Mouse (Mus musculus): ENCODE results near the gene Akap13. TPM values are rescaled to one million over a fixed set of nuclear protein-coding genes. Genes with fewer than 3 reads are reported as not detected.

Gene Akap13
- total and polyA plus RNA-seq, 3 experiments: 11.4 to 32.5 (median 27.7) TPM

DNA sequence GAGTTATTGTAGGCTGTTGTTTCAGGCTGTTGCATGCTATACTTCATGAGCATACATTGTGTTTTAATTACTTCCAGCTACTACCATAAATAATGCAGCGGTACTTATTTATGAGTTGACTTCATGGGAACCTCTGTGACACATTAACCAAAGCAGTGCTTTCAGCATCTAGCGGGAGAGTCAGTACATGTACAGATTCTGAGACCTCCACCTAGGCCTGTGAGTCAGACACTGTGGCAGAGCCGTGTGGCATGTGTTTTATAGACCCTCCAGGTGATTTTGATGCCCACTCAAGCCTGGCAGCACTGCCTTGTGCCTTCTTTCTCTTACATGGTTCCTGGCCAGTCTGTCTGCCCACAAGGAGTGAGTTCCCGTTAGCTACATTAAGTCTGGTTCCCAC is 266.0 kb downstream of the Akap13 start:
- no peak for DNase-seq (ENCODE audit: extremely low read depth)
- in situ Hi-C loops (cut with MboI; ENCODE audit: low pct_ligation_motif_present, low pct_unique_long_range_greater_than_20kb, low sequenced_read_pairs) (loop anchor here (25.0 kb wide), 1 partner anchor 334 kb away; no protein-coding TSS in a partner anchor), dilution Hi-C loops (cut with MboI; ENCODE audit: extremely low pct_ligation_motif_present, extremely low pct_unique_long_range_greater_than_20kb, low sequenced_read_pairs) (no loop called here)
- no peak overlapping the region for H3K4me3 ChIP-seq (replicated peaks in 1 of 3; ENCODE audit: low read depth in 2 of 3, low read length in 2 of 3, poor library complexity in 1 of 3)
- H3K27me3 ChIP-seq (replicated peaks): no peaks in the 10 kb centered on the region
- peaks cover 0 to 30% of the 10 kb centered on the region in 2 experiments; a peak in 2 of 4 replicates for H3K4me1 ChIP-seq (ENCODE audit: control insufficient read depth in 1 of 2, insufficient read depth in 2 of 2)
- no peak overlapping the region for H3K9ac ChIP-seq (ENCODE audit: insufficient read depth, low read depth)
- H3K9me3 ChIP-seq (replicated peaks; ENCODE audit: low read length): no peaks in the 10 kb centered on the region
- no peak overlapping the region for H3K4me2 ChIP-seq (ENCODE audit: insufficient read depth, low read depth, poor library complexity, severe bottlenecking)
- H3K79me2 ChIP-seq (replicated peaks; ENCODE audit: control insufficient read depth, extremely low read depth, insufficient read depth, poor library complexity, severe bottlenecking): 0 out of 2 replicates have a peak, but pooled peaks cover 3% of the 10 kb centered on the region
- peaks cover 46 to 90% of the 10 kb centered on the region in 2 experiments for H3K36me3 ChIP-seq (replicated peaks in 1 of 2; ENCODE audit: control insufficient read depth in 1 of 2, insufficient read depth in 1 of 2, low read length in 1 of 2)
- TF ChIP-seq NRF1 (IDR thresholded peaks at IDR 0.05; ENCODE audit: low read depth, low read length): no peak
- TF ChIP-seq MEF2A (IDR thresholded peaks at IDR 0.05; ENCODE audit: borderline replicate concordance, low read depth, low read length): no peak
- TF ChIP-seq HCFC1 (IDR thresholded peaks at IDR 0.05; ENCODE audit: low read depth, low read length): no peak
- no peak for TF ChIP-seq USF2 (conservative IDR thresholded peaks at IDR 0.05; ENCODE audit: low read depth, low read length)
- no peak for TF ChIP-seq RCOR1 (conservative IDR thresholded peaks at IDR 0.05; ENCODE audit: low read depth, low read length)
- no peak for TF ChIP-seq POLR2A (IDR thresholded peaks at IDR 0.05; ENCODE audit: low read depth, low read length)
- no peak for TF ChIP-seq JUND (conservative IDR thresholded peaks at IDR 0.05; ENCODE audit: low read depth, low read length)
- TF ChIP-seq MAFK (IDR thresholded peaks at IDR 0.05; ENCODE audit: insufficient replicate concordance, low read length): no peak
- no peak for TF ChIP-seq E2F4 (IDR thresholded peaks at IDR 0.05; ENCODE audit: insufficient replicate concordance, low read depth, low read length)
- no peak for TF ChIP-seq CHD1 (IDR thresholded peaks at IDR 0.05; ENCODE audit: low read depth, low read length)
- TF ChIP-seq ZKSCAN1 (IDR thresholded peaks at IDR 0.05; ENCODE audit: borderline replicate concordance, low read depth, low read length): no peak
- no peak for TF ChIP-seq ELF1 (IDR thresholded peaks at IDR 0.05; ENCODE audit: low read depth, low read length)
- no peak for TF ChIP-seq ETS1 (conservative IDR thresholded peaks at IDR 0.05; ENCODE audit: low read depth, low read length)
- no peak overlapping the region for H3K27ac ChIP-seq (ENCODE audit: insufficient read depth, low read depth)

DNA sequence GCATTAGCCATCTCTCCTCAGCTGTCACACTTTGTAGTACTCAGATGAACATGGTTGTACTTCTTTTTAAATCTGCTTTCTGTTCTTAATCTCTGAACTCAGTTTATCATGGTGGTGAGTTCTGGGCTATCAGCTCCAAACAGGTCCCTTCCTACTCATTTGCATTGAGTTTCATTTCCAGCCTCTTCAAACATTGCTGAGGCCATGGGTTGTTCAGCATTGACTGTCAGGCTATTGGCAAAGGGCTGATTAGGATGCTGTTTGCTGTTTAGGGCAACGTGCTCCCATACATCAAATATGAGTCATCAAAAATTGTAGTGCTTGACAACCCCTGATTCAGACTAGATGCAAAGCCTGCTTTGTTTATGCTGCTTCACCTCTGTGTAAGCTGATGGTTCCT is 268.7 kb downstream of the Akap13 start:
- H3K4me2 ChIP-seq (ENCODE audit: insufficient read depth, low read depth, poor library complexity, severe bottlenecking): no peak overlapping the region
- dilution Hi-C loops (cut with MboI; ENCODE audit: extremely low pct_ligation_motif_present, extremely low pct_unique_long_range_greater_than_20kb, low sequenced_read_pairs): no loop called here
- TF ChIP-seq RCOR1 (conservative IDR thresholded peaks at IDR 0.05; ENCODE audit: low read depth, low read length): no peak
- TF ChIP-seq IRF4 (IDR thresholded peaks at IDR 0.05; ENCODE audit: low read depth, low read length): 0 out of 2 replicates have a peak, but pooled peaks have one; percentile 26

More for the DNA sequence above, 268.7 kb downstream of the Akap13 start:
- Histone ChIP-seq H3K9me3 (replicated peaks; ENCODE audit: low read length) (no peaks in the 10 kb centered on the region), H3K27ac (ENCODE audit: insufficient read depth, low read depth) (no peak overlapping the region), H3K27me3 (replicated peaks) (no peaks in the 10 kb centered on the region), H3K79me2 (replicated peaks; ENCODE audit: control insufficient read depth, extremely low read depth, insufficient read depth, poor library complexity, severe bottlenecking) (no peaks in the 10 kb centered on the region), H3K36me3 (replicated peaks in 1 of 2; ENCODE audit: control insufficient read depth in 1 of 2, insufficient read depth in 1 of 2, low read length in 1 of 2) (peaks cover 58 to 93% of the 10 kb centered on the region in 2 experiments), H3K4me1 (ENCODE audit: control insufficient read depth in 1 of 2, insufficient read depth in 2 of 2) (peaks cover 0 to 21% of the 10 kb centered on the region in 2 experiments; a peak in 2 of 4 replicates), H3K9ac (ENCODE audit: insufficient read depth, low read depth) (no peak overlapping the region), H3K4me3 (replicated peaks in 1 of 3; ENCODE audit: low read depth in 2 of 3, low read length in 2 of 3, poor library complexity in 1 of 3) (no peak overlapping the region)
- DNase-seq (ENCODE audit: extremely low read depth): no peak
- in situ Hi-C loops (cut with MboI; ENCODE audit: low pct_ligation_motif_present, low pct_unique_long_range_greater_than_20kb, low sequenced_read_pairs): loop anchor here (25.0 kb wide), 1 partner anchor 337 kb away; no protein-coding TSS in a partner anchor
